Mouse (Mus musculus) MEL (cell line): ENCODE data around the gene Slc39a7.

ENCODE experiments used
- CHD2 ChIP-seq: IDR thresholded peaks from 2 replicates; pipeline ENCODE4 v1.6.1; 2011; ENCODE audit warnings: low read length, improper control_type of control experiment
- CTCF ChIP-seq, 3 experiments: IDR thresholded peaks in 2 of 3; conservative IDR thresholded peaks in 1 of 3; 2 replicates each; pipeline ENCODE4 v1.5.1; 2011 to 2012; ENCODE audit warnings: low read length in 3 of 3, low read depth in 2 of 3, mild to moderate bottlenecking in 2 of 3, improper control_type of control experiment in 1 of 3, inconsistent platforms in 1 of 3, mixed read lengths in 1 of 3, moderate library complexity in 1 of 3; ENCODE audit not compliant: control insufficient read depth in 1 of 3, insufficient read depth in 1 of 3, poor library complexity in 1 of 3, severe bottlenecking in 1 of 3
- HCFC1 ChIP-seq: IDR thresholded peaks from 2 replicates; pipeline ENCODE4 v1.6.1; 2012; ENCODE audit warnings: low read depth, mild to moderate bottlenecking, inconsistent platforms, low read length, improper control_type of control experiment, moderate library complexity
- MYB ChIP-seq: IDR thresholded peaks from 2 replicates; pipeline ENCODE4 v1.6.1; 2011; ENCODE audit warnings: mild to moderate bottlenecking, low read depth, low read length, improper control_type of control experiment
- POLR2A ChIP-seq, 2 experiments: IDR thresholded peaks; 2 replicates each; pipeline ENCODE4 v1.6.1; 2011 to 2012; ENCODE audit warnings: low read length in 2 of 2, mild to moderate bottlenecking in 2 of 2, control low read depth in 1 of 2, improper control_type of control experiment in 1 of 2, low read depth in 1 of 2, moderate library complexity in 1 of 2; ENCODE audit not compliant: control insufficient read depth in 1 of 2, insufficient read depth in 1 of 2, poor library complexity in 1 of 2

GRCm38 (mm10) chr17:34038878-34039561, 7.5 kb upstream of the Slc39a7 start, which contains the start of gene Col11a2:
- no peak for TF ChIP-seq HCFC1
- TF ChIP-seq POLR2A (IDR thresholded peaks at IDR 0.05; ENCODE audit: control insufficient read depth in 1 of 2, insufficient read depth in 1 of 2, low read depth in 1 of 2, low read length in 2 of 2, poor library complexity in 1 of 2) = no peak
- TF ChIP-seq CTCF (IDR thresholded peaks at IDR 0.05 in 2 of 3, conservative IDR thresholded peaks at IDR 0.05 in 1 of 3; ENCODE audit: control insufficient read depth in 1 of 3, insufficient read depth in 1 of 3, low read depth in 2 of 3, low read length in 3 of 3, poor library complexity in 1 of 3, severe bottlenecking in 1 of 3) = no peak
- no peak for TF ChIP-seq MYB
- TF ChIP-seq CHD2 = no peak
